Mouse (Mus musculus) adrenal gland, postnatal 36 days (tissue): ENCODE measurements around the gene Cyct. TPM values are rescaled to one million over a fixed set of nuclear protein-coding genes. Genes with fewer than 3 reads are reported as not detected.

Experiments used
- DNase-seq, 2 experiments: peaks; one replicate each; pipeline ENCODE4 v3.0.0; 2021; ENCODE audit warnings: mixed read lengths in 1 of 2
- microRNA-seq: library from miRNA; unstranded; fragments of <30 nt; microRNA quantifications from one replicate; pipeline ENCODE4 v1.2.0, GENCODE M21; 2021
- total RNA-seq, 2 experiments: library from RNA; stranded (reverse); gene quantifications; 2 replicates each; pipeline ENCODE4 v1.2.3; 2021

Gene Cyct
- total RNA-seq, 2 experiments from 2014 or later: not detected

DNA sequence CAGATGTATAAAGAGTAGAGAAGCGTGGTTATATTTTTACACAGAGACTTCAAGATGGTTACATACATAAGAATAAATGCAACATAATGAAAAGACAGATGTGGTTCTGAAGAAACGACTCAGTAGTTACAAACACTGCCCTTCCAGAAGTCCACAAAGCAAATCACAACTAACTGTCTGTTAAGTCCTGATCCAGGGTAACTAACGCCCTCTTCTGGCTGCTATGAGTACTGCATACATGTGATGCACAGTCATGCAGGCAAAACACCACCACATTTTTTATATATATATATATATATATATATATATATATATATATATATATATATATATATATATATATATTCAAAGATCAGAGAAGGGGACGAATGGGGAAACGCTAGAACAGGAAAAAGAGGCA is 25.7 kb downstream of the Cyct start:
- DNase-seq: no peak

DNA sequence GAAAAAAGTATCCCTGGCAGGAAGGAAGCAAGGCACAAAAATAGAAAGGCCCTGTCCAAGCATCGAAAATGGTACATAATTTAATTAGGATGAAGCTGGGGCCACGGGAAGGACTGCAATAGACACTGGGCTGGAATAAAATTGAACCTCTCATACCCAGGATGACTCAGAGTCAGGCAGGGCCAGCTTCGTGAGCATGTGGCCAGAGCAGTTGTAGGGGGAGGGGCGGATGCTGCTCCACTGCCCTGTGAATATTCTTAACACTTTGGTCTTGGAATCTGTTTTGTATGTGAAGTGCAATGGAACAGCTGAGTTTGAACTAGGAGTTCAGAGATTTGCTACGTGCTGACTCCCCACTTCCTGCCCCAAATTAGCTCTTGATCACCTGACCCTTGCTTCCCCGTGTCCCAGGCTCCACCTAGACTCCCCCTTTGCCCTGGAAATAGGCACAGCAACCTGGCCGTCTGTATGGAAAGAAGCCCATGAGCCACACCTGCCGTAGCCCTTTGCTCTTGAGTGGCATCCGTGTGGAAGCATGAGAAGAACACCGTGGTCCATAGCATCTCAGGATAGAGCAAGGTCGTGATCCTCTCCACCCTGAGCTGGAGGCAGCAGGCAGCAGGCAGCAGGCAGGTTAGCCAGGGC is 28.0 kb downstream of the Cyct start:
- peak; percentile 11 to 17 for DNase-seq

DNA sequence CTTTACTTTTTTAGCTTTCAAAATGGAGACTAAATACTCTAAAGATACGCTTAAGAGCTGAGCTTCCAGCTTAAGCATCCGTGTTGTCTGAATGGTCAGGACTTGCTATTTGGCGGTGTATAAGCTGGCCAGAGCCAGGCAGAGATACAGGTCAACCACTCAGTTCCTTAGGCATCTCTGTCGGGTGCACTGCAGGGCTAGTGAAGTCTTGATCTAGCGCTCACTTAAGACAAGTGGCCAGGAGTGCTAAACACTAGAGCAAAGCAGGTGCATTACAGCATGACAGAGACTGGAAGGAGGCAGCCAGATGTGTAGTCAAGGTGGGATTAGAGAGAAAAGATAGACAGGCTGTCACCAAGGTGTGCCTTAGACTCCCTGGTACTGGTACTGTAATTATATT is 30.2 kb downstream of the Cyct start:
- DNase-seq: no peak

DNA sequence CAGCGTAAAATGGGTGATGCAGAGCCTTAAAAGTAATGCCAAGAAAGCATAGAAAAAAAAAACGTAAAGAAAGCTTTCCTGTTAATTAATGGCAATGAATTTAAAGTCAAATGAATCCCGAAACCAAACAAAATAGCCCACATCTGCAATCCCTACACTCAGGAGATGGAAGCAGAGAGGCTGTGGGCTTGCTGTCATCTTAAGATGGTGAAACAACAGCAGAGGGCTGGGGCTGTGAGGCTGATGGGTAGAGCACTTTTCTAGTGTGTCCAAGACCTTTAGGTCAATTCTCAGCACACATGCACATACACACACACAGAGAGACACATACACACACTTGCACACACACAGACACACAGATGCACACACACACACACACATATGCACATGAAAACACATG is 34.1 kb downstream of the Cyct start:
- no peak for DNase-seq

DNA sequence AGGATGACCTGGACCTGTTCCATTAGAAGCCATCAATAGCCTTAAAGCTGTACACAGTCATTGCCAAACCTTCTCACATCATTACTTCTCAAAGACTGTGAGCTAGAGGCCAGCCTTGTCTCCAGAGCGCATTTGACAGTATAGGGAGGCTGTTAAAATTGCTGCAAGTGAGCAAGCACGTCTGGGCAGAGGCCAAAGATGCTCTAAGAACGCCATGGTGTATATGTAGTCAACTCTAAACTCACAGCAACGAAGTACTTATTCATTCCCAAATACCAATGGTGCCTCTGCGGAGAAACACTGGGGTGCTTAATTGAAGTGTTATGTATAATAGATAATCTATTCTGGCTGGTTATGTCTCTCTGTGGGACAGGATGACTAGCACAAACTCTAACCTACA is 35.8 kb downstream of the Cyct start:
- no peak for DNase-seq

DNA sequence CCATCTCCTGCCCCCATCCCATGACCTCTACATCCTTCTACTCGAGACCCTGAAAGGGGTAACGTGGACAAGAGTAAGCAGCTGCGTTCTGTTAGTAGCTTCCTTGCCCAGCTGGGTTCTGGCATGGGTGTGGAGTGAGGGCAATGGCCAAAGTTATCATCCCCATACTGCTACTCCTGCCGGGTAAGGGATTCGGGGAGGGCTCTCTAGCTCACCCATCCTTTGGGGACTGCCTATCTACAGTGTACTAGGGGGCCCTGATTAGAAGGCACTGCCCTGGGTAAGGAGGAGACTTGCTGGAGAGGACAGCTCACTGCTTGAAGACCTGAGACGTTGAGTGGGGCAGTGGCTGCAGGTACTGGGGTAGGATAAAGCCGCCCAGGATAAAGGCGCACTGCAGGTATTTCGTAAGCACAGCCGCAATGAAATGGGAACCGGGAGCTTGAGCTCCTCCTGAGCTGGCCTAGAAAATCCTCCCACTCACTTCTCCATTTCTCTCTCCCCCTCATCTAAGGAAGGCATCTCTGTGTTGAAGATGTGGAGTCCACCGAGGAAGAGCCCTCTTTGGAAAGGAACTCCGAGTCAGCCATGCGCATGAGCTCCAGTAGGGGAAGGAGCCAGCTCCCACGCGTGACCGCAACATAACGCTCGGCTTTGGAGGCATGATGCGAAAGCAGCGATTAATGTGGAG is 36.9 kb downstream of the Cyct start:
- no peak for DNase-seq

DNA sequence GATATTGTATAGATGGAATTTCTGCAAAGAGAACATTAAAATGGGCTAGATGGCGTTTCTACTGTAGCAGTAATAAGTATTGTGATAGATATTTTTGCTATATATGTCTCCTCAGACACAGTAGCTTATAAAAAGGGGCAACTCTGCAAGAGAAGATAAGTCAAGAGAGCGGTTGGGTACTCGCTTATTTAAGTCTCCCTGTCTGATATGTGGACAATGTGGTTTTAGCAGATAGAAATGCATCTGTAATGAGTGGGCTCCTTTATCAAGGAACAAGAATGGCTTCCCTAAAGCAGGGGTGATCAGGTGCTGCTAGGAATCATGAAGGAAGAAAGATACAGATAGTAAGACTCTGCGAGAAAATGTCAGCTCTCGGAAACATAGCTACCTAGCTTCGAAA is 39.9 kb downstream of the Cyct start:
- DNase-seq: no peak

DNA sequence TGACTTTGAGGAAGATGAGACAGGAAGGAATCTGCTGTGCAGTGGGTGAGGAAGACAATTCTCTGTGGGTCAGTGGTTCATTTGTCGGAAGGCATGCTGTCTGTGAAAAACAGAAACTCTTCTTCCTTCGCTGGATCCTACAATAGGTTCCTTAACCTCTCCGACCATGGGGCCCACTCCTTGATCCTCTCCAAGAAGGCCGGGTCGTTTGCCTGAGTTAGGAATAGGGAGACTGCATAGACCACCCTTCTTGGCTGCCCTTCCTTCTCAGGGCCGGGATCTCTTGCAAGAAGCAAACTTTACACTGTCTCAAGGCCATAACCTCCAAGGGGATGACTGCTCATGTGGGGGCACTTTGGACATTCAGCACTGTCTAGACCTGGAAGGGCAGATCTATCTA is 41.0 kb downstream of the Cyct start:
- DNase-seq: no peak

Small RNA genes lying within 50 kb of the gene (microRNA-seq; reads per million reads assigned to microRNA genes)
- not detected for gene Gm44337

Other genes with a start within 250 kb of the Cyct start
- under 1 TPM; 0.16 to 0.30 TPM for gene Pde11a, start 21.7 kb downstream of the Cyct start, total RNA-seq
- gene Rbm45, start 9.5 kb upstream of the Cyct start, total RNA-seq: 10 to 100 TPM; 44.9 to 56.7 TPM
- 10 to 100 TPM; 26.2 to 28.5 TPM for gene Osbpl6, start 46.1 kb upstream of the Cyct start, total RNA-seq